Mouse (Mus musculus): ENCODE results near the gene Sema6c. TPM values are rescaled to one million over a fixed set of nuclear protein-coding genes. Genes with fewer than 3 reads are reported as not detected.

The Sema6c gene
- 0.59 and 0.94 TPM in 2 replicates for polyA plus RNA-seq (2012; rRNA removed)

GRCm38 (mm10) chr3:95159987-95160963 is at the start of gene Sema6c:
Gene Sema6c (plus strand): TSS chr3:95160457.

GRCm38 (mm10) chr3:95110911-95111726 is 49.1 kb upstream of the Sema6c start, which contains the start of gene Vps72:
Gene Vps72 (plus strand): TSS chr3:95111022.

GRCm38 (mm10) chr3:95124246-95124645 is 36.0 kb upstream of the Sema6c start, which contains the start of gene Tmod4:
Gene Tmod4 (plus strand): TSS chr3:95124476.

GRCm38 (mm10) chr3:95133680-95134101 is 26.6 kb upstream of the Sema6c start, which contains the start of the genes Scnm1 and Lysmd1:
Gene Scnm1 (minus strand): TSS chr3:95134011.
Gene Lysmd1 (plus strand): TSS chr3:95134088.

GRCm38 (mm10) chr3:95141952-95142616 is 18.2 kb upstream of the Sema6c start, which contains the start of gene Tnfaip8l2:
Gene Tnfaip8l2 (minus strand): TSS chr3:95142360.

GRCm38 (mm10) chr3:95217255-95218134 is 57.2 kb downstream of the Sema6c start, which contains the start of gene Gabpb2:
Gene Gabpb2 (minus strand): TSS chr3:95217916.

Other genes with a start within 250 kb of the Sema6c start
- gene Selenbp1, start 227.4 kb upstream of the Sema6c start, polyA plus RNA-seq (2012; rRNA removed) = 37.4 and 45.0 TPM in 2 replicates
- gene Rfx5, start 206.4 kb upstream of the Sema6c start, polyA plus RNA-seq (2012; rRNA removed) = 2.3 and 2.7 TPM in 2 replicates
- 13.0 and 15.2 TPM in 2 replicates for gene Pi4kb, start 185.7 kb upstream of the Sema6c start, polyA plus RNA-seq (2012; rRNA removed)
- gene Zfp687, start 145.0 kb upstream of the Sema6c start, polyA plus RNA-seq (2012; rRNA removed) = 5.0 and 6.0 TPM in 2 replicates
- gene Psmd4, start 117.8 kb upstream of the Sema6c start, polyA plus RNA-seq (2012; rRNA removed) = 147 and 154 TPM in 2 replicates
- gene Pip5k1a, start 53.5 kb upstream of the Sema6c start, polyA plus RNA-seq (2012; rRNA removed) = 8.0 and 10.4 TPM in 2 replicates
- 23.3 and 25.4 TPM in 2 replicates for gene Vps72, start 49.4 kb upstream of the Sema6c start, polyA plus RNA-seq (2012; rRNA removed)
- 0.37 and 0.59 TPM in 2 replicates for gene Tmod4, start 36.0 kb upstream of the Sema6c start, polyA plus RNA-seq (2012; rRNA removed)
- 34.6 and 35.5 TPM in 2 replicates for gene Scnm1, start 26.4 kb upstream of the Sema6c start, polyA plus RNA-seq (2012; rRNA removed)
- 3.8 and 4.2 TPM in 2 replicates for gene Lysmd1, start 26.4 kb upstream of the Sema6c start, polyA plus RNA-seq (2012; rRNA removed)
- gene Tnfaip8l2, start 18.1 kb upstream of the Sema6c start, polyA plus RNA-seq (2012; rRNA removed) = 3.4 and 5.8 TPM in 2 replicates
- gene Gabpb2, start 57.5 kb downstream of the Sema6c start, polyA plus RNA-seq (2012; rRNA removed) = 15.3 and 17.6 TPM in 2 replicates
- 21.9 and 27.2 TPM in 2 replicates for gene Cdc42se1, start 68.3 kb downstream of the Sema6c start, polyA plus RNA-seq (2012; rRNA removed)
- 2.8 TPM in 2 replicates for gene Mllt11, start 71.7 kb downstream of the Sema6c start, polyA plus RNA-seq (2012; rRNA removed)
- 0.07 and 0.14 TPM in 2 replicates for gene Gm128, start 81.1 kb downstream of the Sema6c start, polyA plus RNA-seq (2012; rRNA removed)
- gene Bnipl, start 90.7 kb downstream of the Sema6c start, polyA plus RNA-seq (2012; rRNA removed) = 0.03 and 0.16 TPM in 2 replicates
- gene Mindy1, start 120.9 kb downstream of the Sema6c start, polyA plus RNA-seq (2012; rRNA removed) = 11.8 and 13.5 TPM in 2 replicates
- 7.4 and 8.4 TPM in 2 replicates for gene Prune1, start 121.6 kb downstream of the Sema6c start, polyA plus RNA-seq (2012; rRNA removed)
- 2.3 and 2.8 TPM in 2 replicates for gene Anxa9, start 146.7 kb downstream of the Sema6c start, polyA plus RNA-seq (2012; rRNA removed)
- 52.5 and 69.2 TPM in 2 replicates for gene Cers2, start 154.3 kb downstream of the Sema6c start, polyA plus RNA-seq (2012; rRNA removed)
- gene Setdb1, start 196.7 kb downstream of the Sema6c start, polyA plus RNA-seq (2012; rRNA removed) = 13.1 and 15.8 TPM in 2 replicates
- gene 4930558C23Rik, start 242.4 kb downstream of the Sema6c start, polyA plus RNA-seq (2012; rRNA removed) = not detected in 2 replicates

All from liver, embryonic 14 days (tissue).